Comparison of ENCODE assay signal across 23 mouse cellular contexts in the genomic region with DNA sequence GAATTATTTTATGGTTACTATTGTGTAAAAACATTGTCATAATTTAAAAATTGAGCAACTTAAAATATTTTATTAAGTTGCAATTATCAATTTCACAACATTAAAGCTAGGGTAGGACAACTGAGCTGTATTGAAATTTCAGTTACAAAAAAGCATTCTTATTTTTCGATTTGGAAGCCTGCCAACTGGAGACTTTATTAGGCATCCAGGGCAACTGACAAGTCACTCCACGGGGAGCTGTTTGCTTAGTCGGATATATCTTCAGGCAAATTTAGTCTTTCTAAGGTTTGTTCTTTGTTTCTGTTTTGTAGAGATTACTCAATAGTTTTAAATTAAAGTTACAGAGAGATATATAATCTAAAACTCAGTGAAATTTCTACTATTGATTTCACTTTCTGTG.
"Had no signal": no experiment of that assay in that cellular context is flagged by ENCODE, and none has a peak within 500 bp of the region (broad histone marks: within the 10 kb centered on the region; RNA-seq: fewer than 3 reads in every experiment).

No protein-coding gene starts in this region.

- H3K4me3 ChIP-seq: kidney, embryonic 15.5 days; left cerebral cortex, adult 2 months; limb, embryonic 12.5 days; limb, embryonic 15.5 days; lung, embryonic 15.5 days; neural tube, embryonic 12.5 days; neural tube, embryonic 15.5 days; stomach, embryonic 15.5 days had no signal

- H3K4me2 ChIP-seq: kidney, embryonic 15.5 days; limb, embryonic 12.5 days; limb, embryonic 15.5 days; liver, embryonic 11.5 days; lung, embryonic 15.5 days; midbrain, embryonic 11.5 days; neural tube, embryonic 12.5 days; neural tube, embryonic 15.5 days; stomach, embryonic 15.5 days had no signal

- H3K4me1 ChIP-seq: kidney, embryonic 15.5 days; limb, embryonic 12.5 days; limb, embryonic 15.5 days; lung, embryonic 15.5 days; neural tube, embryonic 12.5 days; neural tube, embryonic 15.5 days; stomach, embryonic 15.5 days had no signal

- H3K36me3 ChIP-seq: kidney, embryonic 15.5 days; limb, embryonic 12.5 days; limb, embryonic 15.5 days; lung, embryonic 15.5 days; neural tube, embryonic 12.5 days; neural tube, embryonic 15.5 days; stomach, embryonic 15.5 days had no signal

- H3K27me3 ChIP-seq: kidney, embryonic 15.5 days; limb, embryonic 12.5 days; limb, embryonic 15.5 days; lung, embryonic 15.5 days; neural tube, embryonic 12.5 days; neural tube, embryonic 15.5 days; stomach, embryonic 15.5 days had no signal

- H3K9ac ChIP-seq: kidney, embryonic 15.5 days; limb, embryonic 12.5 days; limb, embryonic 15.5 days; liver, embryonic 14.5 days; liver, postnatal 0 days; lung, embryonic 15.5 days; neural tube, embryonic 12.5 days; neural tube, embryonic 15.5 days; stomach, embryonic 15.5 days had no signal

- H3K9me3 ChIP-seq: kidney, embryonic 15.5 days; limb, embryonic 12.5 days; limb, embryonic 15.5 days; lung, embryonic 15.5 days; neural tube, embryonic 12.5 days; neural tube, embryonic 15.5 days; stomach, embryonic 15.5 days had no signal

- H3K27ac ChIP-seq: kidney, embryonic 15.5 days; left cerebral cortex, adult 2 months; limb, embryonic 12.5 days; limb, embryonic 15.5 days; liver, embryonic 14.5 days; lung, embryonic 15.5 days; neural tube, embryonic 12.5 days; neural tube, embryonic 15.5 days; stomach, embryonic 15.5 days had no signal

- DNase-seq: kidney, adult 11 months; kidney, adult 8-10 months; kidney, postnatal 10 days; kidney, postnatal 36 days; layer of hippocampus, postnatal 36 days; liver, postnatal 0 days; lung, postnatal 10 days; lung, postnatal 4 days; right cerebral cortex, adult 18-20 months; right cerebral cortex, postnatal 14 days; spleen, adult 18-20 months; thymus, postnatal 25 days had no signal

- ATAC-seq: liver, postnatal 0 days had no signal
